Mouse (Mus musculus) limb, embryonic 11.5 days (tissue): ENCODE results near the gene Gpr19. TPM values are rescaled to one million over a fixed set of nuclear protein-coding genes. Genes with fewer than 3 reads are reported as not detected.
A peak's percentile ranks its signal among the peaks of the same experiment; 100 is the strongest.

ENCODE experiments used
- ATAC-seq: fragments of 200-750 bp; cut with Nextera tagmentation; 2 replicates; pipeline ENCODE4 v1.8.0; 2017; ENCODE audit warnings: low read depth; ENCODE audit not compliant: insufficient number of reproducible peaks, low FRiP score, low TSS enrichment
- DNase-seq: peaks from one replicate; pipeline ENCODE4 v3.0.0-alpha.2; 2015; ENCODE audit warnings: low spot score
- H3K27ac ChIP-seq: fragments of 300-500 bp; sonication (generic); replicated peaks from 2 replicates; pipeline ENCODE4 v1.5.1; 2014; ENCODE audit warnings: low read depth, mild to moderate bottlenecking, low read length
- H3K27me3 ChIP-seq: fragments of 300-500 bp; sonication (generic); 2 replicates; pipeline ENCODE4 v1.6.1; 2014; ENCODE audit warnings: mild to moderate bottlenecking, low read length, mixed read lengths; ENCODE audit not compliant: control insufficient read depth, insufficient read depth
- H3K36me3 ChIP-seq: fragments of 300-500 bp; sonication (generic); 2 replicates; pipeline ENCODE4 v1.6.1; 2014; ENCODE audit warnings: mild to moderate bottlenecking, low read length, moderate library complexity, mixed read lengths; ENCODE audit not compliant: control insufficient read depth, insufficient read depth
- H3K4me1 ChIP-seq: fragments of 300-500 bp; sonication (generic); 2 replicates; pipeline ENCODE4 v1.6.1; 2014; ENCODE audit warnings: low read length, mixed read lengths; ENCODE audit not compliant: control insufficient read depth, insufficient read depth
- H3K4me2 ChIP-seq: fragments of 300-500 bp; sonication (generic); 2 replicates; pipeline ENCODE4 v1.6.1; 2014; ENCODE audit warnings: low read depth, mild to moderate bottlenecking, moderate library complexity; ENCODE audit not compliant: severe bottlenecking
- H3K4me3 ChIP-seq: fragments of 300-500 bp; sonication (generic); 2 replicates; pipeline ENCODE4 v1.5.1; 2014; ENCODE audit warnings: low read depth, low read length
- H3K9ac ChIP-seq: fragments of 300-500 bp; sonication (generic); 2 replicates; pipeline ENCODE4 v1.6.1; 2014; ENCODE audit warnings: mild to moderate bottlenecking, low read length
- H3K9me3 ChIP-seq: fragments of 300-500 bp; sonication (generic); 2 replicates; pipeline ENCODE4 v1.6.1; 2016; ENCODE audit warnings: low read length; ENCODE audit not compliant: control insufficient read depth
- WGBS: fragments of 180-500 bp; shearing (Covaris S2); extraction: QIAGEN DNeasy Blood & Tissue Kit; methylation state at CpG from one replicate; pipeline ENCODE4 v1.1.7; 2014; 5-methylcytosine and 5-hydroxymethylcytosine counted together
- polyA plus RNA-seq: library from polyadenylated mRNA; unstranded; fragments of >200 nt; fragmentation: Nextera tagmentation; extraction: Ambion mirVana; gene quantifications from 2 replicates; pipeline ENCODE4 v1.2.1, GENCODE M21; 2014

Gene Gpr19
- polyA plus RNA-seq, 1 experiment from 2014 or later = 8.9 TPM

DNA sequence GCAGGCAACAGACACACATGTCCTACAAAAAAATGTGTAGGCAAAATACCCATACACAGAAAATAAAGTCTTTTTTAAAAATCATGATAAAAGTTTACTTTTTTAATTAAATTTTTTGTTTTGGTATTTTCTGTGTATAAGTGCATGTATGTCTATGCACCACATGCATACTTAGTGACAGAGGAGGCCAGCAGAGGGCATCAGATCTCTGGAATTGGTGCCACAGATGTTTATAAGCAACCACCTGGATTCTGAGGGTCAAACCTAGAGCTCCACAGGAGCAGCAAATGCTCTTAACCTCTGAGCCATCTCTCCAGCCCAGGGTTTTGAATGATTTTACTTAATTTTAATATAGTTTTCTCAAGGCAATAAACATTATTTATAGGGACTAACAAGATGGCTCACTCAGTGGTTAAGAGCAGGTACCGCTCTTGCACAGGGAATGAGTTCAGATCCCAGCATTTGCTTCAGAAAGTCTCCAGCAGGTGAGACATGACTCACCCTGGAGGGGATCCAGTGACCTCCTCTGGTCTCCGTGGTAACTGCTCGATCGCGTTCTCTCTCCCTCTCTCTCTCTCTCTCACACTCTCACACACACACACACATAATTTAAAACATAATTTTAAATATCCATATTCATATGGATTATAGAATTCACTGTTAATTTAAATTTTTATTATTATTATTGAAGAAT is 50.0 kb downstream of the Gpr19 start:
- no peak overlapping the region for H3K9ac ChIP-seq
- no peak overlapping the region for H3K4me3 ChIP-seq
- H3K36me3 ChIP-seq = no peaks in the 10 kb centered on the region
- H3K4me1 ChIP-seq = no peaks in the 10 kb centered on the region
- no peak overlapping the region for H3K4me2 ChIP-seq
- WGBS = 85% methylated on average over 5 of the region's 5 CpGs
- H3K27ac ChIP-seq = no peak overlapping the region
- H3K9me3 ChIP-seq = no peaks in the 10 kb centered on the region
- no peaks in the 10 kb centered on the region for H3K27me3 ChIP-seq
- DNase-seq = peak; percentile 58
- no peak; the same call in 1 of the 2 replicates for ATAC-seq

DNA sequence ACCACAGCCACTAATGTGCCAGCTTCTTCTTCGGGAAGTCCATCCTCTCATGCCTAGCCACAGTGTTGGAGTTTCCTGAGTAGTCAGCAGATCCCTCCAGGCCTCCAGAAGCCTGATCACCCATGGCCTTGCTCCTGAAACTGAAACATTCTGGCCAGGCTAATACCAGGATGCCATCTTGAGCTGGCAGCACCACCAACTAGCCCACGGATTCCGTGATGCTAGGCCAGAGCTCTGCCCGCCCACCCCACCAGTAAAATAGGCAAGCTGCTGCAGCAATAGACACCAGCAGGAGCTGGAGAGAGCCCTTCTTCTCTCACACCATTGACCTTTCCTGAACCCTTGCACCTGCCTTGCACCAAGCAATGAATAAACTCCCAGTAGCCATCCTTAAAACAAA is 50.8 kb downstream of the Gpr19 start:
- DNase-seq (no peak), ATAC-seq (no peak)
- WGBS = 92% methylated on average over 4 of the region's 4 CpGs

DNA sequence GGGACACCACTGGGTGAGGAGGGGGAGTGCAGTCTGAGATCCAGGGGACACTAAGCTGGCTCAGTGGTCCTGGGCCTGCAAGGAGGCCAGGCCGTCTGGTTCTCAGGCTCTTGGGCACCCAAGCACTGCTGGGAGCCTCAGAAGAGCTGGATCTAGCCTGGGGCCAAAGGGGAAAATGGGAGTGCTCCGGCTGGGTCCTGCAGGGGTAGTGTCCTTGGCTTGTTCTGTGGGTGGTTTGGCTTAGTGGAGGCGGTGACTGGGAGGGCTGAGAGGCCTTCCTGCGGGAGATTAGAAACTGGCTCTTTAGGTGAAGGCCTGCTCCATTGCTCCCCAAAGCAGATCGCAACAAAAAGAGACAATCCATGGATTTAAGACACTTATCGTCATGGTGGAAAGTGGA is 52.1 kb downstream of the Gpr19 start:
- Histone ChIP-seq H3K4me3 (no peak overlapping the region), H3K36me3 (no peaks in the 10 kb centered on the region), H3K27ac (no peak overlapping the region), H3K9ac (no peak overlapping the region), H3K4me1 (no peaks in the 10 kb centered on the region), H3K9me3 (no peaks in the 10 kb centered on the region), H3K4me2 (no peak overlapping the region), H3K27me3 (no peaks in the 10 kb centered on the region)
- DNase-seq (no peak), ATAC-seq (no peak)
- 78% methylated on average over 6 of the region's 6 CpGs for WGBS

More for the DNA sequence above, 50.8 kb downstream of the Gpr19 start:
- Histone ChIP-seq H3K27me3 (no peaks in the 10 kb centered on the region), H3K36me3 (no peaks in the 10 kb centered on the region), H3K4me3 (no peak overlapping the region), H3K27ac (no peak overlapping the region), H3K9ac (no peak overlapping the region), H3K4me1 (no peaks in the 10 kb centered on the region), H3K9me3 (no peaks in the 10 kb centered on the region), H3K4me2 (no peak overlapping the region)

DNA sequence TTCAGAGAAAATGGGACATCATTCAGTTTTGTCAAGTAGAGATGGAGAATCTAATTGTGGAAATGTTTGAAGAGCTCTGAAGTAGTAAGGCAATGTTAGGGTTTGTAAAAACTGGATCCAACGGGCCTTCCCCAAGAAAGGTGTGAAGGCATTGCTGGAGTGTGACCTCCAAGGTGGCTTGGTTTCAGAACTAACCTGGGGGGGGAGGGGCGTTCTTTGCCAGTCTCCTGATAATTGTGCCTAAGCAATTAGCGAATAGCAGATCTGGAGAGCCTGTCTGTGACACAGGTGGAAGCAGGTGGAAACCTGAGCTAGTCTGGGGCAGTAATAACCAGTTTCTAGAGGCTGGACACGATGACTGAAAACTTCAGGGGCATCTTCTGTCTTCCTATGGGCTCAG is 52.7 kb downstream of the Gpr19 start:
- Histone ChIP-seq H3K27me3 (no peaks in the 10 kb centered on the region), H3K27ac (no peak overlapping the region), H3K4me1 (no peaks in the 10 kb centered on the region), H3K4me3 (no peak overlapping the region), H3K9me3 (no peaks in the 10 kb centered on the region), H3K36me3 (no peaks in the 10 kb centered on the region), H3K4me2 (no peak overlapping the region), H3K9ac (no peak overlapping the region)
- 65% methylated on average over 4 of the region's 4 CpGs for WGBS
- DNase-seq (no peak), ATAC-seq (no peak)

DNA sequence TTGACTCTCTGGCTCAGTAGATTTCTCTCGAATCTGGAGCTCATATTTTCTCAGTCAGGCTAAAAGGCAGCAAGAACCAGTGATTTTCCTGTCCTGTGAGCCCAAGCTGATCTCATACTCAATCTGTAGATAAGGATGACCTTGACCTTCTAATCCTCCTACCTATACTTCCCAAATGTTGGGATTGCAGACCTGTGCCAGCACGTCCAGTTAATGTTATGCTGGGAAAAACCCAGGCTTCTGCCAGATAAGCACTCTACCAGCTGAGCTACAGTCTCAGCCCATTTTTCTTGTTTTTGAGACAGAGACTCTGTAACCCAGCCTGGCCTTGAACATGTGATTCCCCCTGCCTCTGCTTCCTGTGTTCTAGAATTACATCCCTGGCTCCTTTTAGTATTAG is 58.0 kb downstream of the Gpr19 start:
- H3K4me2 ChIP-seq = no peak overlapping the region
- H3K27me3 ChIP-seq = no peaks in the 10 kb centered on the region
- ATAC-seq = no peak
- H3K4me1 ChIP-seq = no peaks in the 10 kb centered on the region
- H3K36me3 ChIP-seq = no peaks in the 10 kb centered on the region
- no peaks in the 10 kb centered on the region for H3K9me3 ChIP-seq
- no peak for DNase-seq
- no peak overlapping the region for H3K9ac ChIP-seq
- H3K27ac ChIP-seq = no peak overlapping the region
- WGBS = 83% methylated on average over 2 of the region's 2 CpGs
- H3K4me3 ChIP-seq = no peak overlapping the region

DNA sequence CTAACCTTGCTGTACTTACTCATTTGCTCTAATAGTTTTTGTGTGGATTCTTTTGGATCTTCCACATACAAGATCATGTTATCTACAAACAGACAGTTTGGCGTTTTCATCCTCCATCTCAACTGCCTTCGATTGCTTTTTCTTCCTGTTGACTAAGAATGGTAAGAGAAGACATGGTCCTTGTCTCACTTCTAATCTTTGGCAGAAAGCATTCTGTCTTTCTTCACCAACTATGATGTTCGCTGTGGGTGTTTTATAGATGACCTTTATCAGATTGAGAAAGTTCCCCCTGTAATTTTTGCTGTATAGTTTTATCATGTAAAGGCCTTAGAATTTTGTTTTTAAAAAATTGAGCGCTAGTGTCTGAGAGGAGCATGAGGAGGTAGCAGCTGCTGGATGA is 60.3 kb downstream of the Gpr19 start:
- no peaks in the 10 kb centered on the region for H3K4me1 ChIP-seq
- no peak for ATAC-seq
- no peak for DNase-seq
- no peaks in the 10 kb centered on the region for H3K36me3 ChIP-seq
- H3K4me2 ChIP-seq = no peak overlapping the region
- no peak overlapping the region for H3K27ac ChIP-seq
- H3K27me3 ChIP-seq = no peaks in the 10 kb centered on the region
- no peak overlapping the region for H3K4me3 ChIP-seq
- H3K9ac ChIP-seq = no peak overlapping the region
- H3K9me3 ChIP-seq = no peaks in the 10 kb centered on the region
- WGBS = 88% methylated on average over 4 of the region's 4 CpGs

DNA sequence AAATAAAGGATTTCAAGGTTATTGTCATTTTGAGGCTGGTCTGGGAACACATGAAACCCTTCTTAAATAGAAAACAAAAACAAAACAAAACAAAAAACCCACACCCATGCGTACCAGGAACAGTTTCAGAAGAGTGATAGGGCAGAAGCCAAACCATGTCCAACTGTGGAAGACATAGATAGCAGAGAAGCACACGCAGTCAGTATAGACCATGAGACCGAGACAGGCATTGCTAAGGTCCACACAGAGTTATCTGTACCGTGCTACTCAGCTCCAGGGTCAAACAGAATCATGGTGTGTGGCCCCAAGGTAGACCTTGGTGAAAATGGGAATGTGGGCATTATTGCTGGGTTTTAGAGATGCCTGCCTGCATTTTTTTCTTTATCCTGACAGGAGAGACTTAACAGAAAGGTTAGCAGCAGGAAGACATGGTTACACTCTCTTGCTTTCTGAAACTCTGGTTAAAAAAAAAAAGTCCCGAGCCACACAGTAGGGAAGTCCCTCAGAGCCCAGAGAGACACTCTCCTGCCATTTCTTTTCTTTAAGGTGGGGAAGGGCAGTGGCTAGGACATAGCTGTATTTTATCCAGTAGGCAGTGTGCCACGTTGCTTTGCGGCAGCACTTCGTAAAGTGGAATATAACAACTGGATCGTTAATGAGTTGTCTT is 63.7 kb downstream of the Gpr19 start:
- 73% methylated on average over 9 of the region's 9 CpGs for WGBS
- no peak for ATAC-seq

DNA sequence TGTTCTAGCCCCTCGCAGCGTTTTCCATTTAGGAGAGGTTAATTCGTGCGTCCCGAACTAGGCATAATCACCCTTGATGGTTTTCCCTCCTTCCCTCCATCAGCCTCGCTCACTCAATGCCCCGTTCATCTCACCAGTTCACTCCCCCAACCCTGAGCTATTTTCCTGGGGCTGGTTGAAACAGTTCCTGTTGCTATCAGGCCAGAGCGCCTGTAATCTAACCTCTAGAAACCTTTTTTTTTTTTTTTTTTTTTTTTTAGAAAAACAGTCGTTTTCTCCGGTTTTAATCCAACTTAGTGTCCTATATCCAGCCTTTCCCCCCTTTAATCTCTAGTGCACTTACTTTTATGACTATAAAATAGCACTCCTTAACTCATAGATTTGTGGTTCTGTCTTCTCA is 67.6 kb downstream of the Gpr19 start:
- Histone ChIP-seq H3K9me3 (no peaks in the 10 kb centered on the region), H3K27me3 (no peaks in the 10 kb centered on the region), H3K4me3 (peak overlapping the region; percentile 60), H3K4me2 (peak overlapping the region; percentile 62), H3K9ac (peak overlapping the region; percentile 56; the same call in 1 of the 2 replicates), H3K36me3 (no peaks in the 10 kb centered on the region), H3K4me1 (no peaks in the 10 kb centered on the region), H3K27ac (no peak overlapping the region)
- ATAC-seq (no peak), DNase-seq (no peak)
- 2% methylated on average over 10 of the region's 10 CpGs for WGBS

More for the DNA sequence above, 63.7 kb downstream of the Gpr19 start:
- Histone ChIP-seq H3K27me3 (no peaks in the 10 kb centered on the region), H3K4me2 (no peak overlapping the region), H3K9ac (no peak overlapping the region), H3K9me3 (no peaks in the 10 kb centered on the region), H3K27ac (no peak overlapping the region), H3K4me1 (no peaks in the 10 kb centered on the region), H3K36me3 (no peaks in the 10 kb centered on the region), H3K4me3 (no peak overlapping the region)
- DNase-seq = no peak
